Mouse (Mus musculus) frontal cortex, postnatal 25 days (tissue): ENCODE results near the gene Tmeff2.
"Not testable (repeated sequence)": the region's sequence is repeated elsewhere in the genome, so short reads cannot be mapped to it uniquely, and the experiment has no call there.

Experiments used
- DNase-seq, 2 experiments: peaks; one replicate each; pipeline ENCODE4 v3.0.0; 2022; ENCODE audit warnings: low spot score in 2 of 2

Gene Tmeff2

GRCm38 (mm10) chr1:50900386-50900785 is at the start of gene Tmeff2:
Gene Tmeff2 (plus strand): TSS chr1:50900647.
- DNase-seq: not testable (repeated sequence)

GRCm38 (mm10) chr1:50861515-50861914 is 38.9 kb upstream of the Tmeff2 start:
- no peak for DNase-seq

- DNase-seq: no peak
These were observed 2.8 kb upstream of the Tmeff2 start for GRCm38 (mm10) chr1:50897696-50898095.

GRCm38 (mm10) chr1:50924838-50925355 is 24.4 kb downstream of the Tmeff2 start:
- DNase-seq: peak in 1 of 2 experiments; percentile 41

- DNase-seq: peak; percentile 12 to 25
These were observed 25.0 kb downstream of the Tmeff2 start for GRCm38 (mm10) chr1:50925356-50925921.

GRCm38 (mm10) chr1:50926374-50927060 is 26.1 kb downstream of the Tmeff2 start:
- DNase-seq: peak in 1 of 2 experiments; percentile 14

- DNase-seq: peak; percentile 89 to 95
These were observed 26.7 kb downstream of the Tmeff2 start for GRCm38 (mm10) chr1:50927077-50927611.

GRCm38 (mm10) chr1:50927679-50928187 is 27.3 kb downstream of the Tmeff2 start:
- peak; percentile 14 to 30 for DNase-seq

GRCm38 (mm10) chr1:50928776-50929175 is 28.3 kb downstream of the Tmeff2 start:
- no peak for DNase-seq

GRCm38 (mm10) chr1:50935076-50935475 is 34.6 kb downstream of the Tmeff2 start:
- no peak for DNase-seq

GRCm38 (mm10) chr1:50935484-50935883 is 35.0 kb downstream of the Tmeff2 start:
- DNase-seq: no peak

- no peak for DNase-seq
These were observed 39.9 kb downstream of the Tmeff2 start for GRCm38 (mm10) chr1:50940131-50941039.

- no peak for DNase-seq
These were observed 48.1 kb downstream of the Tmeff2 start for GRCm38 (mm10) chr1:50948575-50948974.

GRCm38 (mm10) chr1:50958844-50959243 is 58.4 kb downstream of the Tmeff2 start:
- no peak for DNase-seq

GRCm38 (mm10) chr1:50961954-50962648 is 61.7 kb downstream of the Tmeff2 start:
- peak in 1 of 2 experiments; percentile 44 for DNase-seq

- DNase-seq: no peak
These were observed 62.2 kb downstream of the Tmeff2 start for GRCm38 (mm10) chr1:50962649-50963000.

- DNase-seq: no peak
These were observed 69.2 kb downstream of the Tmeff2 start for GRCm38 (mm10) chr1:50969685-50970084.

- no peak for DNase-seq
These were observed 70.4 kb downstream of the Tmeff2 start for GRCm38 (mm10) chr1:50970853-50971252.

GRCm38 (mm10) chr1:50972509-50973436 is 72.3 kb downstream of the Tmeff2 start:
- DNase-seq: no peak
